37 mouse cellular contexts compared by ENCODE assay signal in genomic region chr7:4782130-4782529, GRCm38 (mm10). TPM values are rescaled to one million over a fixed set of nuclear protein-coding genes. Genes with fewer than 3 reads are reported as not detected.
"Had no signal": no experiment of that assay in that cellular context is flagged by ENCODE, and none has a peak within 500 bp of the region (broad histone marks: within the 10 kb centered on the region; RNA-seq: fewer than 3 reads in every experiment).

No protein-coding gene starts in this region.

- ATAC-seq: hindbrain, postnatal 0 days; intestine, embryonic 16.5 days had no signal

- DNase-seq: gastrocnemius, adult 2 months; gastrocnemius, postnatal 10 days; gastrocnemius, postnatal 25 days; heart, adult 11 months; heart, adult 2 months; heart, postnatal 14 days; heart, postnatal 36 days; kidney, adult 11 months; kidney, adult 2 months; kidney, adult 9 months; kidney, postnatal 25 days; liver had no signal

- H3K36me3 ChIP-seq: heart, embryonic 13.5 days; heart, embryonic 15.5 days; hindbrain, embryonic 13.5 days; hindbrain, embryonic 15.5 days; limb, embryonic 10.5 days; limb, embryonic 12.5 days had no signal

- H3K27ac ChIP-seq: gastrocnemius, adult 2 months; heart, adult 2 months; heart, embryonic 13.5 days; heart, embryonic 15.5 days; hindbrain, embryonic 13.5 days; hindbrain, embryonic 15.5 days; hindbrain, postnatal 0 days; kidney, embryonic 15.5 days; kidney, postnatal 0 days; layer of hippocampus, adult 2 months; left cerebral cortex, adult 2 months; limb, embryonic 12.5 days had no signal

- H3K4me3 ChIP-seq: gastrocnemius, adult 2 months; heart, adult 2 months; heart, embryonic 13.5 days; heart, embryonic 15.5 days; hindbrain, embryonic 13.5 days; hindbrain, embryonic 15.5 days; kidney, embryonic 15.5 days; layer of hippocampus, adult 2 months; left cerebral cortex, adult 2 months; limb, embryonic 12.5 days had no signal

RNA-seq across cellular contexts. Expression of gene Il11, which starts 0.5 kb away (rescaled TPM):
- total RNA-seq: gastrocnemius, adult 2 months; gastrocnemius, postnatal 25 days; heart, adult 2 months; heart, postnatal 36 days had no signal
- polyA plus RNA-seq: heart, adult 2 months; heart, embryonic 11.5 days; heart, embryonic 13.5 days; heart, embryonic 15.5 days; heart, postnatal 0 days; limb, embryonic 12.5 days; liver, embryonic 11.5 days had no signal

RNA-seq across cellular contexts. Expression of gene Tmem190, which starts 0.6 kb away (rescaled TPM):
- total RNA-seq: gastrocnemius, adult 2 months; gastrocnemius, postnatal 10 days; gastrocnemius, postnatal 25 days; gastrocnemius, postnatal 4 days; heart, adult 2 months; heart, postnatal 14 days; heart, postnatal 36 days; hematopoietic stem cell, adult 5-6 weeks; hindbrain, postnatal 0 days; layer of hippocampus, adult 2 months; layer of hippocampus, postnatal 10 days; layer of hippocampus, postnatal 25 days; left cerebral cortex, adult 2 months; left cerebral cortex, postnatal 14 days; left cerebral cortex, postnatal 36 days had no signal
- polyA plus RNA-seq: frontal cortex, adult 2 months; heart, embryonic 11.5 days; heart, embryonic 13.5 days; heart, embryonic 15.5 days; heart, postnatal 0 days; hindbrain, embryonic 11.5 days; hindbrain, embryonic 13.5 days; hindbrain, embryonic 15.5 days; hindbrain, postnatal 0 days; intestine, embryonic 14.5 days; kidney, embryonic 15.5 days; limb, embryonic 10.5 days; limb, embryonic 14.5 days had no signal

RNA-seq across cellular contexts. Expression of gene Fam71e2, which starts 11.0 kb away (rescaled TPM):
- total RNA-seq: gastrocnemius, adult 2 months; gastrocnemius, postnatal 10 days; gastrocnemius, postnatal 25 days; gastrocnemius, postnatal 4 days; heart, adult 2 months; heart, postnatal 14 days; heart, postnatal 36 days; hematopoietic stem cell, adult 5-6 weeks; hindbrain, postnatal 0 days; layer of hippocampus, adult 2 months; layer of hippocampus, postnatal 10 days; layer of hippocampus, postnatal 25 days; left cerebral cortex, adult 2 months; left cerebral cortex, postnatal 14 days; left cerebral cortex, postnatal 36 days had no signal
- polyA plus RNA-seq: heart, embryonic 11.5 days; heart, embryonic 13.5 days; heart, embryonic 15.5 days; heart, postnatal 0 days; hindbrain, embryonic 11.5 days; hindbrain, embryonic 13.5 days; hindbrain, embryonic 15.5 days; hindbrain, postnatal 0 days; intestine, embryonic 14.5 days; intestine, embryonic 16.5 days; kidney, embryonic 15.5 days; kidney, postnatal 0 days; limb, embryonic 10.5 days; limb, embryonic 12.5 days; liver, embryonic 11.5 days had no signal
